Mouse (Mus musculus) neural tube, embryonic 13.5 days (tissue): ENCODE data around the gene Kcnq5. TPM values are rescaled to one million over a fixed set of nuclear protein-coding genes. Genes with fewer than 3 reads are reported as not detected.

ENCODE experiments used
- ATAC-seq: fragments of 200-750 bp; cut with Nextera tagmentation; 2 replicates; pipeline ENCODE4 v1.8.0; 2017; ENCODE audit warnings: low read depth, mild to moderate bottlenecking, moderate TSS enrichment, moderate library complexity
- H3K27ac ChIP-seq: fragments of 300-500 bp; sonication (generic); replicated peaks from 2 replicates; pipeline ENCODE4 v1.5.1; 2015; ENCODE audit warnings: moderate library complexity, mild to moderate bottlenecking, inconsistent platforms
- H3K27me3 ChIP-seq: fragments of 300-500 bp; sonication (generic); 2 replicates; pipeline ENCODE4 v1.6.1; 2015; ENCODE audit warnings: mild to moderate bottlenecking, inconsistent platforms
- H3K36me3 ChIP-seq: fragments of 300-500 bp; sonication (generic); 2 replicates; pipeline ENCODE4 v1.6.1; 2015; ENCODE audit warnings: mild to moderate bottlenecking, inconsistent platforms
- H3K4me1 ChIP-seq: fragments of 300-500 bp; sonication (generic); replicated peaks from 2 replicates; pipeline ENCODE4 v1.6.1; 2015; ENCODE audit warnings: inconsistent platforms
- H3K4me2 ChIP-seq: fragments of 300-500 bp; sonication (generic); 2 replicates; pipeline ENCODE4 v1.6.1; 2015; ENCODE audit warnings: inconsistent platforms, mild to moderate bottlenecking, moderate library complexity
- H3K4me3 ChIP-seq: fragments of 300-500 bp; sonication (generic); 2 replicates; pipeline ENCODE4 v1.5.1; 2015; ENCODE audit warnings: mild to moderate bottlenecking, inconsistent platforms
- H3K9ac ChIP-seq: fragments of 300-500 bp; sonication (generic); 2 replicates; pipeline ENCODE4 v1.6.1; 2015; ENCODE audit warnings: moderate library complexity, mild to moderate bottlenecking, inconsistent platforms
- H3K9me3 ChIP-seq: fragments of 300-500 bp; sonication (generic); 2 replicates; pipeline ENCODE4 v1.6.1; 2016; ENCODE audit warnings: inconsistent platforms
- WGBS: fragments of 180-500 bp; shearing (Covaris S2); methylation state at CpG from one replicate; pipeline ENCODE4 v1.1.7; 2015; 5-methylcytosine and 5-hydroxymethylcytosine counted together
- polyA plus RNA-seq: library from polyadenylated mRNA; unstranded; fragments of >200 nt; fragmentation: Nextera tagmentation; extraction: Ambion mirVana; gene quantifications from 2 replicates; pipeline ENCODE4 v1.2.1, GENCODE M21; 2015

Kcnq5 gene
- polyA plus RNA-seq: 1.4 and 1.6 TPM in 2 replicates

DNA sequence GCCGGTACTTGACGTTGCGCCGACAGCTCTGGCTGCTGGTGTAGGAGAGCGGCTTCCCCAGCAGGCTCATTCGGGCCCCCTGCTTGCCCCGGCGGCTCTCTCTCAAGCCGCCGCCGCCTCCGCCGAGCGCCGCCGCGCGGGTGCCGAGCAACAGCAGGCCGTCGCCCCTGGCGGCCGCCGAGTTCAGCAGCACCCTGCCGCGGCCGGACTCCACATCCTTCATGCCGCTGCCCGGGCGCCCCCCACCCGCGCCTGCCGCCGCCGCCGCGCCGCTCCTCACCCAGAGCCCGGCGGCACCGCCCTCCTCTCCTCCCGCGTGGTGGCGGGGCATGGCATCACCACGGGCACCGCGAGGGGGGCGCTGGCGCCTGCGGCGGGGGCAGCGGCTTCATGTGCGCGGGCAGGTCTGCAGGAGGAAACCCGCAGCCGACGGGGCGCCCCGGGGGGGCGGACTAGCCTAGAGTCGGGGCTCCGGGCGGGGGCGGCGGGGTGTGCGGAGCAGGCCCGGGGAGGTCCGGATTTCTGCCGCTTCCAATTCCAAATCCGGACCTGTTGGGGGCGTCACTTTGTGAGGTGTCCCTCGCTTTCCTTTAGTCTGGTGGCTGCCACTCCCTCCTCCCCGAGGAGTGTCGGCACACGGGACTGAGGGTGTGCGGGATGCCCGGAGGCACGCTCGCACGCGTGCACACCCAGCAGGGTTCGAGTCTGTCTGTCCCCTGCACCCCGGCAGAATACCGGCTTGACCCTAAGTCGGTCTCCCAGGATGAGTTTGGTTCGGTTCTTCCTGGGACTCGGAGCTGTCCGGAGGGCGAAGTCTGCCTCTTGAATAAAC, at the start of gene Kcnq5:
Kcnq5 (minus strand) TSS at position 692 of the 832 bp plus-strand sequence.
- 0 out of 2 replicates have a peak within 1 kb of the TSS, but pooled peaks have one; percentile 42 for H3K27ac ChIP-seq
- H3K36me3 ChIP-seq: no peaks in the 10 kb centered on the region
- peaks cover 37% of the 10 kb centered on the region for H3K27me3 ChIP-seq
- H3K4me1 ChIP-seq: peaks cover 19% of the 10 kb centered on the region
- no peaks in the 10 kb centered on the region for H3K9me3 ChIP-seq
- H3K4me2 ChIP-seq: peak within 1 kb of the TSS; percentile 96
- ATAC-seq: peak; percentile 87
- H3K4me3 ChIP-seq: peak within 1 kb of the TSS; percentile 62
- H3K9ac ChIP-seq: peak within 1 kb of the TSS; percentile 79
- WGBS: 1% methylated on average over 67 of the region's 89 CpGs

DNA sequence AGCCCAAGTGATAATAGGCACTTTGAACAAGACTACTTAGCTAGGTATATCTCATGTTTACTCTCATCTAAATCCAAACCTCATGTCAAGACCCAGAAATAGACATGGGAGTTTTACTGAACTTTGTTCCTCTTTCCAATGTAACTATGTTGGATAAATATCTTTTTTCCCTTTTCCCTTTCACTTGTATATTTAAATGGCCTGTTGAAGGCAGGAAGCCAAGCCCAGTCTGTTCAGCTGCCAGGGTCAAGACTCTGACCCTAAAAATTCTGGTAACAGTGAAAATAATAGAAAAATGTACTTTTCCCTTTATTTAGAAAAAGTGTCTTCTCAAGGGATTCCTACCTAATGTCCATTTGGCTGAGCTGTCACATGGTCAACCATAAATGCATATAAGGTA, 18.0 kb upstream of the Kcnq5 start:
- H3K4me2 ChIP-seq: no peak overlapping the region

DNA sequence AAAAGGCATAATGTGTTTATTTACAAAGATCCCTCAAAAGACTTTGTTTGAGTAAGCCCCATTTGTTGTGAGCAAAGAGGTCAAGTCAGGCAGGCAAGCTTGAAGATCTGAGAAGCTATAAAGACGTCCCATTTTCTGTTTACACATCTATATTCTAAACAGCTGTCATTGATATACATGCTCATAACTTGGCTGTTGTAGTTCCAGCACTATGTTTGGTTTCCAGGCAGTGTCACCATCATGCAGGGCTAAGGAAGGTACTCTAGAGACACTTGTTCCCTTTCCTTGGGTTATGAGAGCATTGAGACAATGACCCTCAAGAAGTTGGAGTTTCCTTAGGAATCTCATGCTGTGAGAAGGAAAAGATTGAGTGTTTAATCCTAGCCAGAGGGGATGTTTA, 17.6 kb upstream of the Kcnq5 start:
- no peak overlapping the region for H3K9ac ChIP-seq
- no peak overlapping the region for H3K4me2 ChIP-seq
- H3K4me1 ChIP-seq: no peaks in the 10 kb centered on the region
- H3K9me3 ChIP-seq: no peaks in the 10 kb centered on the region
- ATAC-seq: no peak
- H3K27me3 ChIP-seq: no peaks in the 10 kb centered on the region
- WGBS: 71% methylated on average over 1 of the region's 1 CpGs
- H3K4me3 ChIP-seq: no peak overlapping the region
- H3K27ac ChIP-seq: no peak overlapping the region
- H3K36me3 ChIP-seq: no peaks in the 10 kb centered on the region

More for the DNA sequence above, 18.0 kb upstream of the Kcnq5 start:
- H3K9ac ChIP-seq: no peak overlapping the region
- H3K27me3 ChIP-seq: no peaks in the 10 kb centered on the region
- no peaks in the 10 kb centered on the region for H3K9me3 ChIP-seq
- no peak overlapping the region for H3K27ac ChIP-seq
- H3K4me1 ChIP-seq: no peaks in the 10 kb centered on the region
- no peak overlapping the region for H3K4me3 ChIP-seq
- no peak for ATAC-seq
- no peaks in the 10 kb centered on the region for H3K36me3 ChIP-seq

DNA sequence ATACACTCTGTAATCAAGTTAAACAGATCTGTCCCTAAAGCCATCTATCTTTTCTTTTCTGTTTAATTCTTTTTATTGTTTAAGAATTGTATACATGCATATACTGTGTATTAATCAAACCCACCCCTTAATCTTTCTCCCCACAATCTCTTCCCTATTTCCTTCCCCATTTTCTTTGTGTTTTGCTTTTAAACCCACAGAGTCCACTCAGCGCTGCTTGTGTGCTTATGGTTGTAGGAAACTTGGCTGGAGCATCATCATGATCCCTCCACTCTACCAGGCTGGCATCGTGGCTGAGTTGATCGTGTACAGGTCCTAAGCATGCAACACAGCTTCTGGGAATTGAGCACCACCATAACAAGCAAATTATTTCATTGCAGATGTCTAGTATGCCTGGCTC, 12.3 kb upstream of the Kcnq5 start:
- H3K27me3 ChIP-seq: no peaks in the 10 kb centered on the region
- H3K27ac ChIP-seq: no peak overlapping the region
- no peak for ATAC-seq
- no peak overlapping the region for H3K4me2 ChIP-seq
- no peaks in the 10 kb centered on the region for H3K9me3 ChIP-seq
- no peak overlapping the region for H3K4me3 ChIP-seq
- H3K4me1 ChIP-seq: no peaks in the 10 kb centered on the region
- H3K9ac ChIP-seq: no peak overlapping the region
- H3K36me3 ChIP-seq: no peaks in the 10 kb centered on the region
- 93% methylated on average over 3 of the region's 3 CpGs for WGBS

DNA sequence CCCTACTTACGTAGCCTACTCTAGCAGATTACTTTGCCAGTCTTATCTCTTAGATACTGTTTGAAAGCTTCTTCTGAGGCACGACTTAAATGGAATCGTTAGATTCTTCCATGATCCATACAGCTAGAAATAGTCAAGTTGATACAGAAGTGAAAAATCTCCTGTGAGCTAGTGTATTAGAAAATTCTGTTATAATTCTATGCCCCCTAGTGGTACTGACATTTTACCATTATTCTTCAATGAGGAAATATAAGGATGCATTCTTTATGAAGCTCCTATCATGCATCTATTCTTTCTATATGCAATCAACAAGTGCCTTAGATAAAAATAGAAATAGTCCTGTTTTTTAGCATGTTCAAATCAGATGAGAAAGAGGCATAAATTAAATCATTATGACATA, 5.4 kb upstream of the Kcnq5 start:
- Histone ChIP-seq H3K4me3 (no peak overlapping the region), H3K9me3 (no peaks in the 10 kb centered on the region), H3K4me2 (no peak overlapping the region), H3K27me3 (peaks cover 20% of the 10 kb centered on the region), H3K4me1 (peaks cover 5% of the 10 kb centered on the region), H3K27ac (no peak overlapping the region), H3K36me3 (no peaks in the 10 kb centered on the region), H3K9ac (no peak overlapping the region)
- 88% methylated on average over 3 of the region's 3 CpGs for WGBS
- ATAC-seq: no peak

DNA sequence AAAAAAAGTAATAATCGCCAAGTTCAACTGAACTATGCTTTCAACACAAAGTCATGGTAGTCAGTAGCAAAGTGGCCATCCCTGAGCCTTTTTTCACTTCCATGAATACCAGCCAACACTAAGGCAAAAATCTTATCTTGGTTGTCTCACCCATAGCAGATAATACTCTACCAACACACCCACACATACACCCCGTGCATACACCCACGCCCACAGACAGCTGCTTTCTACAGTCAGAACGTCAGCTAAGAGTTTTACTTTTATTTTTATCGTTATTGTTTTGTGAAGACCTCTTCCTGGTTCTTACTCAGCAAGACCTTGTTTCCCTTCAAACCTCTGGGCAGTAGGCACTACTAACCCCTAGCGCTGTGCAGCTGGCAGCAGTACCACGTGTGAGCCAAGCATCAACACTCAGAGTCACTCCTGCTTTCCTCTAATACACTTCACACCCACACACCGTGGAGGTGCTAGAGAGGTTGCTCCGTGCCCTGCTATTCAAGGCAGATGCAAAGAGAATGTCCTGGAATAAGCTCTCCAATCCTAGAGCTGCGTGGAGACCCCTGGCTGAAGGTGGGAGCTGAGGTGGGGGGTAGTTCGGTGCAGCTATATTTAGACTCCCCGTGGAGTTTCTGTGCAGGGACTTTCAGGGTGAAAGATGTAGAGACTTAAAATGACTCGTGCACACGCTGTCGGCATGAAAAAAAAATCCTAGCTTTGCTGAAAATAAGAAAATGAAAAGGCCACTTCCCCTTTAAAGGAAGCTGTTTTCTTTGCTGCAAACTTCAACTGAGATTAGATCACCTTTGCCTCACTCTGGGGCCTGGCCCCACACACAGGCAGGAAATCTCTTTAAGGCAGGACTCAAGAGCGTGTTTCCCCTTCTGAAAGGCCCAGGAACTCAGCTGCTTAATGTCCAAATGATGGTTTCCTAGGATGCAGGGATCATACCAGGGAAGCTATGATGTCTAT, 1.4 kb upstream of the Kcnq5 start:
- Histone ChIP-seq H3K36me3 (no peaks in the 10 kb centered on the region), H3K27me3 (peaks cover 37% of the 10 kb centered on the region), H3K4me1 (peaks cover 19% of the 10 kb centered on the region), H3K9me3 (no peaks in the 10 kb centered on the region), H3K4me2 (peak overlapping the region; percentile 96), H3K27ac (no peak overlapping the region), H3K9ac (no peak overlapping the region), H3K4me3 (no peak overlapping the region)
- WGBS: 61% methylated on average over 16 of the region's 16 CpGs
- no peak for ATAC-seq

DNA sequence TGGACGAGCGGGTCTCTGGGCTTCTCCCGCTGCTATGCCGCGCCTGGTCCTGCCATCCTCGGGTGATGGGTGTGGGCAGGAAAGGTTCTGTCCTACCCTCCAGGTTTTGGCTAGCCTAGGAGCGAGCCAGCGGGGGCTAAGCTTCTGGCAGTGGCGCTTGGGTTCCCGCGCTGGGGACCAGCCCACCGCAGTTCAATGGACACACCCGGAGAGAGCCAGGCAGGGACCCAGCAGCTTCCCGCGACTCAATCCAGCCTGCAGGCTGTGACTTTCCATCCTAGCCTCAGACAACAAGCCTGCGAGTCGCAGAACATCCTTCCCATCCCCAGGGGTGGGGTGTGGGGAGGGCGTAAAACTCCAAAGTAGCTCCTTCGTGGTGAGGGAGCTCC, 335 bp upstream of the Kcnq5 start:
- Histone ChIP-seq H3K4me2 (peak overlapping the region; percentile 96), H3K4me1 (peaks cover 19% of the 10 kb centered on the region), H3K9me3 (no peaks in the 10 kb centered on the region), H3K9ac (peak overlapping the region; percentile 79), H3K27me3 (peaks cover 37% of the 10 kb centered on the region), H3K4me3 (peak overlapping the region; percentile 62), H3K27ac (no peak overlapping the region), H3K36me3 (no peaks in the 10 kb centered on the region)
- WGBS: 2% methylated on average over 19 of the region's 19 CpGs
- ATAC-seq: peak; percentile 37

DNA sequence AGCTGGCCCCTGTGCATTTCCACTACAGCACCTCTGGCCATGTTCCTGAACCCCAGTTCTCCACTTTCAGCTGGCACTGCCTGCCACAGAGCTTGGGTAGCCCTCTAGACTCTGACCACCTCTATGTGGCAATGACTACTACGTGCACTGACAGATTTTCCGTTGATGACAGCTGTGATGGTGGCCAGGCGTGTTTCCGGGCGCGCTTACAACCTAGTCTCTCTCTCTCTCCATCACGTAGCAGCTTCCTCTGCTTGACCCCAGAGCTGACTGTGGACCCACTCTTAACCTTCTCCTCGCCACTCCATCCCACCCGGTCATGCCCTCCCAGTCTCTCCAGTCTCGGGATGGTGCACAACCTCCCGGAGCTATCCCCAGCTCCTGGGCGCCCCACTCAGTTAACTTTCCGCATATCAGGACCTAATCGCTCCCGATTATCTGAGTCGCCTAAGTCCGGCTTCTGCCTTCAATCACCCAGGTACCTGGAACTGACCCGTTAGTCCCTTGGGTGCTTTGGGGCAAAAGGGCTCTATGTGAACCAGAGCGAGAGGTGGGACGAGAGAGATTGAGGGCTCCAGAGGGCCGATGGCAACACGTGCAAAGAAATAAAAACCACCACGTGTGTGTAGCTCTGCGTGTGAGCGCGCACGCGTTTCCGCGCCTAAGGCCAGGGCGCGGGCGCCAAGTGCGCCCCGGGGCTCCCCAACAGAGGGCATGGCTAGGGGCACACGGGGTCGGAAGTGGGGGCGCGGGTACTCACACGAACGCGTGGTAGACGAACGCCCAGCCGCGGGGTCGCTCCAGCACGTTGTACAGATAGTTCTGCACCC, 1.1 kb downstream of the Kcnq5 start:
- Histone ChIP-seq H3K4me1 (peaks cover 19% of the 10 kb centered on the region), H3K4me3 (peak overlapping the region; percentile 62), H3K27me3 (peaks cover 37% of the 10 kb centered on the region), H3K4me2 (peak overlapping the region; percentile 96), H3K9ac (peak overlapping the region; percentile 79), H3K36me3 (no peaks in the 10 kb centered on the region), H3K27ac (0 out of 2 replicates have a peak overlapping the region, but pooled peaks have one; percentile 42), H3K9me3 (no peaks in the 10 kb centered on the region)
- 1% methylated on average over 48 of the region's 48 CpGs for WGBS
- peak; percentile 67 for ATAC-seq

DNA sequence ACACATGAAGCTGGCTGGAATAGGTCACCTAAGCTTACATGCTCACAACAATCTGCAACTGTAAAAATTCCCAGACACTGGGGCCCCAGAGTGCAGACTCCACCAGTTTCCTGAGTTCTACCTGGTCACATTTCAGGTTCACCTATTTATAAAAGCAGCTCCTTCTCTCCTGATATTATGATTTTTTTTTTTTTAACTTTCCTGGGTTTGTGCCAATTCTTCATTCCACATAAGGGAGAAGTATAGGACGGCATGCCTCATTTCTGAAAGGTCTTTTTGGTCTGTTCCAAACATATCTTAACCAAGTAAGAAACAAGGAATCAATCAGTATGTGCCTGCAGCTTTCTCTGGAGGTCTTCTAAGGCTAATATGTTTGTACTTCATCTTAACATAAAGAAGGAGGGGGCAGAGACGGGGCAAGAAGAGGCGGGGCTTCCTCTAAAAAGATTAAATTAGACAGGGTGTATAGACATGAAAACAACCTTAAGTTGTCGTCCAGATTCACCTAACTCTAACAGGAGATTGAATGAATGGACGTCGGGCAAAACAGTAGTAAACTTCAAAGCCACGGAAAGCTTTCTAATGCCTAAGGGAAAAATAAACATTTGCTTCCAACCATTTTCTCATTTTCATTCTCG, 2.0 kb downstream of the Kcnq5 start:
- H3K27me3 ChIP-seq: peaks cover 37% of the 10 kb centered on the region
- H3K9me3 ChIP-seq: no peaks in the 10 kb centered on the region
- peak overlapping the region; percentile 62 for H3K4me3 ChIP-seq
- no peak overlapping the region for H3K27ac ChIP-seq
- H3K36me3 ChIP-seq: no peaks in the 10 kb centered on the region
- WGBS: 35% methylated on average over 8 of the region's 8 CpGs
- H3K9ac ChIP-seq: no peak overlapping the region
- H3K4me2 ChIP-seq: peak overlapping the region; percentile 96
- H3K4me1 ChIP-seq: peaks cover 19% of the 10 kb centered on the region
- no peak for ATAC-seq

DNA sequence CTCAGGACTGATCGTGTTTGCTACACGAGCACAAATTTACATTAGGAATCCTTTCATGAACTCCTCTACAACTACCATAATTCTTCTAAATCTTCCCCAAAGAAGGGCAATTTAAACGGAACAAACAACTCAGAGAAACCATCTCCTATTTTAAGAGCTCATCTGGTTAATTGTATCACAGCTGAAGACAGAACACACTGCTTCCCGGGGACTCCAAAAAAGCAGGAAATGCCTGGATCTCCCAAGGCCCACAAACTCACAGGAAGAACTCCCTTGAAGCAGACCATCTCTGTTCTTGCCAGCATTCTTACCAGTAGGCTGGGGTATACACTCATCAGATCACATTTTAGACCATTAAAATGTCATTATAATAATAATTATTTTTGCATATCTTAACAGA, 3.7 kb downstream of the Kcnq5 start:
- Histone ChIP-seq H3K4me3 (no peak overlapping the region), H3K27ac (no peak overlapping the region), H3K9me3 (no peaks in the 10 kb centered on the region), H3K27me3 (peaks cover 26% of the 10 kb centered on the region), H3K4me2 (no peak overlapping the region), H3K36me3 (no peaks in the 10 kb centered on the region), H3K4me1 (peaks cover 19% of the 10 kb centered on the region), H3K9ac (no peak overlapping the region)
- no peak for ATAC-seq
- 58% methylated on average over 4 of the region's 4 CpGs for WGBS

DNA sequence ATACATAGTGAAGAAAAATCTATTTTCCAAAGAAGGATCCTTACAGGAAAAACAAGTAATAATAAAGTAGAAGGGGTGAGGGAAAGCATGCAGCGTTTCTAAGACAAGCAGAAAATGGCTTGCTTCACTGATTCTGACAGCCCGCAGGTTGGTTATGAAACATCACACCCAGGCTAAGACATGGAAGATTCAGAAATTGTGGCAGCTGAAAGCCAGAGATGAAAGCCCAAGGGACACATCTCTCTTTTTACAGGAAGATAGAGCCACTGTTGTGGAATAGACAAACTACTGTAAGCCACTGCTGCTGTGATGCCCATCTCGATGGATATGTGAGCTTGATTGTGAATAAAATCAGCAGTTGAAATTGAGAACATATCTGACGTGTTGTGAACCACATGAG, 20.9 kb downstream of the Kcnq5 start:
- no peak overlapping the region for H3K4me3 ChIP-seq
- H3K9ac ChIP-seq: no peak overlapping the region
- WGBS: 69% methylated on average over 4 of the region's 4 CpGs
- no peak for ATAC-seq
- no peaks in the 10 kb centered on the region for H3K36me3 ChIP-seq
- H3K4me2 ChIP-seq: no peak overlapping the region
- H3K27ac ChIP-seq: no peak overlapping the region
- H3K9me3 ChIP-seq: no peaks in the 10 kb centered on the region
- H3K4me1 ChIP-seq: no peaks in the 10 kb centered on the region
- no peaks in the 10 kb centered on the region for H3K27me3 ChIP-seq
